Mouse (Mus musculus) frontal cortex, adult (tissue): ENCODE measurements at regions not wholly inside any gene's neighbourhood (a gene's known extent, or its start where the extent isn't known, plus 50 kb on each side); places are given as distances from the start of the nearest gene placed in this dataset.
"Not testable (repeated sequence)": the region's sequence is repeated elsewhere in the genome, so short reads cannot be mapped to it uniquely, and the experiment has no call there.

ENCODE experiments used
- ATAC-seq: cut with Nextera tagmentation; 2 replicates; pipeline ENCODE4 v1.9.2; 2017; ENCODE audit warnings: mild to moderate bottlenecking, moderate library complexity, mixed read lengths; ENCODE audit not compliant: low TSS enrichment

DNA sequence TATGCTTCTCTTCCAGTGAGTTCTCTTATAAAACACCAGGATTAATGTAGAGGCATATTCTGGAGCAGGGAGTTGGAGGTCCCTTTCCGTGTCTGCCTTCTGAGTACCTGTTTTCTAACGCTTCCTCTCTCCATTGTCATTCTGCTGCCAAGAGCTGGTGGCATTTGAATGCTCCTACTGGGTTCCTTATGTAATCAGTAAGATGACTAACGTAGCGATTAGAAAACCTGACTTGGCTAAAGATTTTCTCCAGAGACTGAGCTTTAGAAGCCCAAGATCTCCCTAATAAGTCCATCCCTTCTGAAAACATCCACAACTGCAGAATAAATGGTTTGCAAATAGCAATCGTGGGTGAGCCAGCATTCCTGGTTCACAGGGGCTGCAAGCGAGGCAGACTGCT lies 174.5 kb downstream of the Dhx15 start:
- ATAC-seq = peak; percentile 80

DNA sequence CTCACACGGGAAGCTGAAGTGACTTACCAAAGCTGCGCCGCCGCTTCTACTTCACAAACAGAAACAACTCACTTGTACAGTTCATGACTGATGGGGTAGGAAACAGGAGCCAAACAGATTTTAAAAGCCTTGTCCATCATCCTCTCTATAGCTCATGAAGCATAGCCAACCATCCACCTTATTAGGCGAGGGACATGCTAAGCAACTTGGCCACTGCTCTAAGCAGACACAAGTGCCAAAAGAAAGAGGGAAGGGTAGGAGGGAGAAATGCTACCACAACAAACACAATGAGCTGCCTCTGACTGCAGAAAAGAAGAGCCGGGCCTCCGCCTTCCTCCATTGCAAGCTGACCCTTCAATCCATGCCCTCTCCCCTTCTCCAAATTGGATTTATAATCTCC lies 179.9 kb downstream of the Dhx15 start:
- no peak for ATAC-seq

GRCm38 (mm10) chr5:52008942-52009341 lies 181.4 kb downstream of the Dhx15 start:
- no peak for ATAC-seq

DNA sequence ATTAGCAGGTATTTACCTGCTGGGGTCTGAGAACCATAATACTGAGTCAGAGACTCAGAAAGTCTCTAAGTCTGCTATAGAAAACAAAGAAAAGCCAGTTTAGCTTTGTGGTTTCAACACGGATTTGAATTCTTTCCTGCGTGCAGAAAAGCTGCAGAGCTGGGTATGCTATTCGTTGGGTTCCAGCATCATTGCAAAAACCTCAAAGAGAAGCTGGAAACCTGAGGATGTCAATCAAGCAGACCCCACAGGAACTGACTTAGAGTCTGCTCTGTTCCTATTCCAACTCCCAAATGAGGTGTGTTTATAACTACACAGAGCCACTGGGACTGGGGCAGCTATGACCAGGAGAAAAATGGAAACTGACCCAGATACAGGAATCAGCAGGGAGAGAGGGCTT lies 183.5 kb downstream of the Dhx15 start:
- ATAC-seq = no peak

DNA sequence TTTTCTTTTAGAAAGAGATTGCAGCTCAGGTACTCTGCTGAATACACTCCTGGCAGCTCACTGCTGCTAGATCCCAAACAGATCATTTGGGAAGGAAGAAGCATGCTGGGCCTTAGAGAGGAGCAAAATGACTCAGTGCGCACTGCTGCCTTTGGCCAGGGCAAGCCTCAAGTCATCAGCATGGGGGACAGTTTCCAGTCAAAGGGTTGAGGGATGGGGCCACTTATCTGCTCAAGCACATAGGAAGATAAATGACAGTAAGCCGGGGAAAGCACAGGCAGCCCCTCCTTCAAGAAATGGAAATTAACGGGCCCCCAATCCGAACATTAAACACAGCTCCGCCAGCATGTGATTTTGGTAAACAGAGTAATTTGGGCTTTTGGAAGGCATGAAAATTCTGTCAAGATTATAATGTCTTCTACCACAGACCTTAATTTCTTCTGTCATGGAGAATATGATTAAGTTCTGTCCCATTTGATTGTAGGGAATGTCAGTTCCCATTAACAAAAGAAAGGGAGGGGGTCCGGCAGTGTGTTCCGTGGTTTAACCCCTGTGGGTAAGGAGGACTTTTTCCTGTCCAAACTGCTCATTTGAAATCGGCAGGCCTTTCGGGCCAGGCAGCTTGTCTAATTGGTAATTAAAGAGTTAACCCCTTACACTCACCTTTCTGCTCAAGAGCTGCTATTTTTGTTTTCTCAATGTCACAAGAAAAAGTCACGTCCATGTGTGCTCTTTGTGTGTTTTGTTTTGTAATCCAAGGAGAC lies 199.3 kb downstream of the Dhx15 start:
- ATAC-seq = no peak

GRCm38 (mm10) chr5:51989396-51989795 lies 200.9 kb downstream of the Dhx15 start:
- ATAC-seq = no peak

DNA sequence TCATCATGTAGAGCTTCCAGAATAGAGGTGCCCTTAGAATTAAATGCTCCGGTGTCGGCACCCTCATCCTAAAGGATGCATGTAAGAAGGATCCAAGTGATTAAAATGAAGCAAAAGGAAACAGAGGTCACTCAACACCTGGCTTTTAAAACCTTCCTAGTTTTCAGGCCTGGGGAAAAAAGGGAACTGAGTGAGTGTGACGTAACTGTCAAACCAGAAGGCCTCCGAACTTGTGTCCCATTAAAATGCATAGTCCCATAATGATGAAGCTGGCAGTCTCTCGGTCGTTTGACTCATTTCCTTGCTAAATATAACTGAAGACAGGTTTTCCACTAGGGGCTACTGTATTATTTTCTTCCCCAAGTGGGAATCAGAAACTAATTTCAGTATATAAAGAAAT lies 201.4 kb downstream of the Dhx15 start:
- ATAC-seq = peak; percentile 24; the same call in 1 of the 2 replicates

- peak; percentile 45 for ATAC-seq
Observed at GRCm38 (mm10) chr5:51984966-51985365, 205.3 kb downstream of the Dhx15 start.

GRCm38 (mm10) chr5:51982780-51983179 lies 207.5 kb downstream of the Dhx15 start:
- peak; percentile 83 for ATAC-seq

- ATAC-seq = peak; percentile 62; the same call in 1 of the 2 replicates
Observed at GRCm38 (mm10) chr5:51980901-51981300, 209.4 kb downstream of the Dhx15 start.

- no peak for ATAC-seq
Observed at GRCm38 (mm10) chr5:51952499-51952898, 237.8 kb downstream of the Dhx15 start.

DNA sequence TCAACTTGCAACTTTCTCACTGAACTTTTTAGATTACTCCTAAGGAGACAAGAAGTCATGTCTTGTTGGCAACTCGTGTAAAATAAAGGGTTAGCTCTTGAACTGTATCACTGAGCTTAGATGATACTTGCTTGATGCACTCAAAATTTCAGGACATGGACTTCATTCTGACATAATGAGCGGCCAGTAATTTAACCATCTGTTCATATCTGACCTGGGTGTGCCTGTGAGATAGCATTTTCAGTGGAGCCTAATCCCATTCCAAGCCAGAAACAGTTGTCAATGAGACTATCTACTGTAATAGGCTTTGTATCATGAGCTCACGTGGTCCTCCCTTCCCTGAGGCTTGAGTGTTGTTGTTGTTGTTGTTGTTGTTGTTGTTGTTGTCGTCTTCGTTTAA lies 240.3 kb downstream of the Dhx15 start:
- no peak for ATAC-seq

DNA sequence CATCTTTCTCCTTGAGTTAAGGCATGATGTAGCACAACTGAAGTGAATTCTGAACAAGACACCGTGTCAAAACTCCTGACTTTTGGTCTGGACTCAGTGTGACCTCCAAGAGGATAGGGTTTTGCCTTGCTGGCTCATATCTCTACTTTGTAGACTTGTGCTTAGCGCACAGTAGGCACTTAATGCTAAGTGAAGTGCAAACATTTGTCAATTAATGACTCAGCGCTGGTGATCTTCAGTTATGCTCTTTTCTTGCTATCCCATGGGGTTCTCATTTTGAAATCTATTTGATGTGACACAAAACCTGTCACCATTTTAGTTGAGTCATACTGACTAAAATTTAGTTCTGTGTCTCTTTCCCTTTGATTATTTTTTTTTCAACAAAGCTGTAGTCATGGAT lies 244.3 kb downstream of the Dhx15 start:
- no peak for ATAC-seq

- ATAC-seq = not testable (repeated sequence)
Observed at GRCm38 (mm10) chr5:51941925-51942291, 248.4 kb downstream of the Dhx15 start.

GRCm38 (mm10) chr5:51941255-51941924 lies 248.9 kb downstream of the Dhx15 start:
- ATAC-seq = no peak

GRCm38 (mm10) chr5:51938845-51939244 lies 251.5 kb downstream of the Dhx15 start:
- no peak for ATAC-seq

DNA sequence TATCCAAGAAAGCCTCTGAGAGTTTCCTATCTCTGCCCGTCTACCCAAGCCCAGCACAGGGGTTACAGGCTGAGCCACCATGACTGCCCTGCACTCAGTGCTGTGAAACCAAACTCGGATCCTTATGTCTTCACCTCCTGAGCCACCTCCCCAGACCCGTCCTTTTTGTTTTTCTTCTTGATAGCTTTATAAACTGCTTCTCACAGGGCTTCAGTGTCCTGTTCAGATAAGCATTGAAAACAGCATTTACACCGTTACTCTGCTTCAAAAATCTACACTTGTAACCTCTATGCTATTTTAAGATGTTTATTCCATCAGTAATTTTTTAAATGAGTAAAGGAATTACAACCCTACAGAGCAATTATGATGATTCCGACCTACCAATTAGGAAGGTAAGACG lies 253.0 kb downstream of the Dhx15 start:
- no peak for ATAC-seq

DNA sequence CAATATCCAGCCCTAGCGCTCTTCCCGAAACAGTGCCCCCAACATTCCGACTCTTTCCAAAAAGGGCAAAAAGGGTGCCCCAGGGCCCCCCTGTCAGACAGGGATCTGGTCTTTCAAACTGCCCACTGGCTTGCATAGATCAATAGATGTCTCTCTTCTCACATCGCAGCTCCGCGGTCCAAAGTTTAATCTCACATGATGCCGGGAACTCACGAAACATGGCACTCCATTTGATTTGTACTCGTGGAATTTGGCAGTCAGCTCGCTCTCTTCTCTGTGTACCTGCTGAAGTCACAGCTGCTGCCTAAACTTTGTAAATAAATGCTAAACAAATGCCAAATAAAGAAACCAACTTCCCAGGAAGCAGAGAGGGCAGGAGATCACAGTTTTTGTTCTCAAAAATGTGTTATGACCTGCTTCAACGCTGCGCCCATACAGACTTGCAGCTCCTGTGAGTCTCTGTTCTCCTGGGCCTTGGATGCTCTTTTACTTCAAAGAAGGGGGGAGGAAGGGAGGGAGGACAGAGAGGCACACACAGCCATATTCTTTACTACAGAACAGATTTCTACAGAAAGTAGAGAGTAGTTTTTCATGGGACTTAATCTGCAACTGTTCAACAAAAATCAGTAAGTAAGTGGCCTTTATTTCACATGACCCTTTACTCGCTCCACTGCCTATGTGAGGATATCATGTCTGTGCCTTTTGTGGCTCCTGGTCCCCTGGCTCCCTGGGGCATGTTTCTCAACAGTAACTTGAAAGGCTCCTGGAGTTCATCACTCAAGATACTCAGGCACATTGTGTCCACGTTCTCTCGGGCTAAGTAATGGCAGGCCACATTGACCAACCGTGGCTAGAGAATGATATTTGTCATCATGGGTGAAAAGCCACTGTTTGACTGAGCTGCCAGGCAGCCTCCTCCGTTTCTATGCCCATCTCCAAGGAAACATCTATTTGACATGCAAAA lies 254.6 kb downstream of the Dhx15 start:
- no peak for ATAC-seq

GRCm38 (mm10) chr5:51934910-51935309 lies 255.4 kb downstream of the Dhx15 start:
- no peak for ATAC-seq

GRCm38 (mm10) chr5:51933331-51933730 lies 257.0 kb downstream of the Dhx15 start:
- ATAC-seq = no peak

DNA sequence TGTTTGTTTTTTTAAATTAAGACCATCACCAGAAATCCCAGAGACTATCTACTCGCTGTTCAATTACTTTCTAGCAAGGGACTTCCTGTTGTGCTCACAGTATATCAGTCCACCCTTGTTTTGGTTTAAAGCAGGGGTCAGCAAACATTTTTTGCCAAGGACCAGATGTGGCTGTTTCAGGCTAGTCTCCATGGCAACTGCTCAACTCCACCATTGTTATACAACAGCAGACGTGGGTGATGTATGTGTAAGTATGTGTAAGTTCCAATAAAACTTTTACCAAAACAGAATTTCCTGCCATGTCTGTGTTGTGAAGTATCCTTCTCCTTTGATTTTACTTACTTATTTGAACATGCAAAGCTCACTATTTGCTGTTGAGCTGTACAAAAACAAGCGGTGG lies 259.9 kb downstream of the Dhx15 start:
- ATAC-seq = no peak

DNA sequence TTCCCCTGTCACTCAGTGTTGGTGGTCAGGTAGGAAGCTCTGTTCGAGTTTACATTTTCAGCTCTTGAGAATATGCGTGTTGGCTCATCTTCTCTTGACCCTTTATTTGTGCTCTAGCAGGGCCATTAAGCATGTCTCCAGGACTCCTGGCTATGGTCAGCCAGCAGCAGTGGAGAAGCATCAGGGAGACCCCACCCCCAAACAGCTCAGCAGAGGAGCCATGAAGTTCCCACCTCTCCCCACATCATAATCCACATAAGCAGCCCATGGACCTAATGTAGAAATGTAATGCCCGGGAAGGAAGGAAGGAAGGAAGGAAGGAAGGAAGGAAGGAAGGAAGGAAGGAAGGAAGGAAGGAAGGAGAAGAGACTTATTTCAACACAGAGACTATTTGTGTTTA lies 261.5 kb downstream of the Dhx15 start:
- ATAC-seq = no peak
